Mouse (Mus musculus): Measurements from ENCODE around the gene Slc33a1. TPM values are rescaled to one million over a fixed set of nuclear protein-coding genes. Genes with fewer than 3 reads are reported as not detected.

Slc33a1 gene
- 11.2 TPM for polyA plus RNA-seq (2014; fragmentation: Illumina TruSeq; extraction: RNeasy Lipid Tissue Mini Kit (QIAGEN cat#74804); ENCODE audit: low read depth, low replicate concordance)

DNA sequence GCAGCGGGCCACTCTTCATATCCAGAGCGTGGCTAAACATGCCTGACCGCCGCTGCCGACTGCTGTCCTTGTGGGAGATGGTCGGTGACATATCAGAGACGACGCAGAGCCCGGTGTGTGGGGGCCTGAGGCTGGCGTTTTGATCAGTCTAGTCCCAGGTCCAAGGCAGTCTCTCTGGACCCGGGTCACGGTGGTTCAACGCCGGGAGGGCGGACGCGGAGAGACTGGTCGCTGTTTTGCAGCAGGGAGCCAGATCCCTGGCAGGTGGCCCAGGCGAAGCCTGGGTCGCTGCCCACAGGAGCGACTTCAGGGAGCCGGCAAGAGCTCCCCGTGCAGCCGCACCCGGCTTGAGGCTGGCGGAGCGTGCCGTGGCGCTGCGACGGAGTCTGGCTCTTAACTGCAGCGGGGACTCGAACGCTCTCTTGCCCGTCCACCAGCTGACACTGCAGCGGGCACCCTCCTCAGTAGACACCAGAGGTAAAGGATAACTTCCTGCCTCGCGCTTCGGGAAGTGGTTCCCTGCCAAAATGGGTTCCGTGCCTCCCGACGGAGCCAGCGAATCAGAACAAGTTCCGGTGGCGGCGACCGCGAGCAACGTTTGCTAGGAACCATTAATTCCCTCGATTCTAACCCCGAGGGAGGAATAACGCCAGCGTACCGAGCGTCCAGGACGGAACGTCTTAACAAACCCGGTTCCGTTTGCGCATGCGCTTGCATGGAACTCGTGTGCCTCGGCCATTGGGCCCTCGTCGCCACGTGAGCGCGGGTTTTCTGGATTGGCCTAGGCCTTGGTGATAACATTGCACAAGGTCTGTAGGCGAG, at the start of gene Slc33a1:
Slc33a1 (minus strand) TSS at position 669 of the 822 bp plus-strand sequence.

DNA sequence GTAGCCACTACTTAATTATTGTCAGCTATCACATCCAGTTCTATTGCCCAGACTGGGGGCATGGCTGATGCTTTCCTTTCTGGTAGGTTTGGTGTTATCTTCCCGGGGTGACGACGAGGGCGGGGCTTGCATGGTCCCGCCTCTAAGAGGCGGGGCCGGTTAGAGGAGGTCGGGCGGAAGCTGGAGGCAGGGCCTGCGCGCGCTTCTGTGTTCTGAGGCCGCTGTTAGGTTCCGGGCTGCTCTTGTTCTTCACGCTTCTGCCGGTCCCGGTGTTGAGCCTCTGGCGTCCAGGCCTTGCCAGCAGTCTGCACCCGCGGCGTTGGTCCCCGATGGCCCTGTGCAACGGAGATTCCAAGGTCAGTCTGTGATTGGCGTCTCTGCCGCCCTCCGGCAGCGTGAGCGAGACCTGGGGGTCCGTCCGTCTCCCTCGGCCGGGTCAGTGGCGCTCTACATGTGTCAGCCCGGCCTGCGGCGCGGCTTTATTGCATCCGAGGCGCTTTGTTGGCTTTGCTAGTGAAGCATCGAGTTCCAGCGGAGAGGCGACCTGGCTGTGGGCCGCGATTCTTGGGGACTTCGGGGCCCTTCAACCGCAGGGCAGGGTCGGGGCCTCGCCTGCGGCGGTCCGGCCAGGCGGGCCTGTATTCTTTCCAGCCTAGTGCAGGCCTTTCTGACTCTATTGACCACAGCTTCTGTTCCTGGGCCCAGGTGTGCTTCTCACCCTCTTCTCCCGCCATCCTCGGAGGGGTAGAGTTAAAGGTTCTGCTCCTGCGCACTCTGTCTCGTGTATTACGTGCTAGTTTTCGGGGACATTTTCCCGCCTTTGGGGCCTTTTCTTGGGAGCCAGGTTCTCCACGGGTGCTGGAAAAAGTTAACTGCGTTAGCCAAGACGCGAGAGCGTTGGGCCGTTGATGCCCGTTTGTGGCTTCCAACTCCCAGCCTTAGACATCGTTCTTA, 11.7 kb upstream of the Slc33a1 start, which contains the start of gene Gmps:
Gmps (plus strand) TSS at position 152 of the 954 bp plus-strand sequence.

DNA sequence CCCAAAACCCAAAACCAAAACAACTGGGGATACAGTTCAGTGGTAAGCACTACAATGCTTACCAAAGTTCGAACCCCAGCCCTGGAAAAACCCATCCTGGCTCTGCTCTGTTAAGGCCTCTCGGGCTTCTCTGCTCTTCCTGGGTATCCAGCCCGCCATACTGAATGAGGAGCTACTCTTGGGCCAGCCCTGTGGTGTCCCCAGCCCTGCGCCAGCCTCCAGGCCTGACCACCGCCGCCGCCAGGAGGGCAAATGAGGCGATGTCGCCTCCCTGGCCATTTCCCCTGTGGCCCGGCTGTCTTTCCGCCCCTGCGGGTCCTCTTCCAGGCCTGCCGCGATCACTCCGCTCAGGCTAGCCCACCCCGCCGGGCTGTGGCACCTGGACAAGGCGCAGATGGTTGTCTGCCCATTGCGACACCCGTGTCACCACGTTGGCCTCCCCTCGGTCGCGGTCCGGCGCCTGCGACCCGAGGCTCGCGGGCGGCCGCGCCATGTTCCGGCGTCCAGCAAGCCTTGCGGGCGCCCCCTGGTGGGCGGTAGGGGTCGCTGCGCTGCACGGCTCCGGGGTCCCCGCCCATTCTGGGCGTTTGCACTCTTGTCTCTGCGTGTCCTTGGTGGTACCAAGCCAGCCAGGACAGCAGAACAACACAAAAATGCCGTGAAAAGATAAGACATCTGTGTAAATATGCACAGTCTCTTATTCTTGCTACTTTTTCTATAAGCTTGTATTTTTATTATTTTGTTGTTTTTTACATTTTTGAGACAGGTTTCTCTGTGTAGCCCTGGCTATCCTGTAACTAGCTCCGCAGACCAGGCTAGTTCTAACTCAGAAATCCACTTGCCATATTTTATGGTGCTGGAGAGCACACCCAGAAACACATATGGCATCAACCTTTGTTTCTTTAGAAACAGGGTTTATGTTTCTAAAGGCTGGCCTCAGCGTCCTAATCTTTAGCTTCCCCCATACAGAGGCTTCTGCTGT, 35.4 kb downstream of the Slc33a1 start, which contains the start of gene E130311K13Rik:
E130311K13Rik (minus strand) TSS at position 595 of the 982 bp plus-strand sequence.

DNA sequence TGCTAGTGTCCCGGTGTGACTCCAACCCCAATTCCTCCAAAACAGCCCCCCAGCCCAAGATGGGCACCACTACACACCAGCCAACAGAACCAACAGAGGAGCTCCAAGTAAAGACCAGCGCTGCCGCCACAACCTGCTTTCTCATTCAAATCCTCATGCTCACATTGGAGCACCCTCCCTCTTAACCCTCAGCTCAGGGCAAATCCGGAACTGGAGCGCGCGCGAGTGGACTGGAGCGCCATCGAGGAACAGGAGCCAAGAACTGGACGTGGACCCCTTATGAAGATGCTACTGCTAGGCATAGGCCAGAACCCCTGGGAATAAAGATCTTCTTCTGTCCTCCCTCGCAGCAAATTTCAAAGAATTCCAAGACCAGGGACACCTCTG, 65.3 kb downstream of the Slc33a1 start, which contains the start of gene Plch1:
Plch1 (minus strand) TSS at position 164 of the 387 bp plus-strand sequence.

Other genes starting within 250 kb of the Slc33a1 start
- 0.08 TPM for gene Plch1, start 65.3 kb downstream of the Slc33a1 start, polyA plus RNA-seq (2014; fragmentation: Illumina TruSeq; extraction: RNeasy Lipid Tissue Mini Kit (QIAGEN cat#74804); ENCODE audit: low read depth, low replicate concordance)
- 9.0 TPM for gene E130311K13Rik, start 35.3 kb downstream of the Slc33a1 start, polyA plus RNA-seq (2014; fragmentation: Illumina TruSeq; extraction: RNeasy Lipid Tissue Mini Kit (QIAGEN cat#74804); ENCODE audit: low read depth, low replicate concordance)
- 14.6 TPM for gene Gmps, start 11.3 kb upstream of the Slc33a1 start, polyA plus RNA-seq (2014; fragmentation: Illumina TruSeq; extraction: RNeasy Lipid Tissue Mini Kit (QIAGEN cat#74804); ENCODE audit: low read depth, low replicate concordance)
- gene Vmn2r1, start 116.8 kb upstream of the Slc33a1 start, polyA plus RNA-seq (2014; fragmentation: Illumina TruSeq; extraction: RNeasy Lipid Tissue Mini Kit (QIAGEN cat#74804); ENCODE audit: low read depth, low replicate concordance), result not detected
- not detected for gene Vmn2r2, start 177.2 kb upstream of the Slc33a1 start, polyA plus RNA-seq (2014; fragmentation: Illumina TruSeq; extraction: RNeasy Lipid Tissue Mini Kit (QIAGEN cat#74804); ENCODE audit: low read depth, low replicate concordance)

Data from heart, adult 10 weeks (tissue).